Mouse (Mus musculus) testis, adult 2 months (tissue): ENCODE results near the gene Gsta4. TPM values are rescaled to one million over a fixed set of nuclear protein-coding genes. Genes with fewer than 3 reads are reported as not detected.
"Not testable (repeated sequence)": the region's sequence is repeated elsewhere in the genome, so short reads cannot be mapped to it uniquely, and the experiment has no call there.

Experiments
- H3K27ac ChIP-seq: fragments of 200-500 bp; 2 replicates; pipeline ENCODE4 v1.5.1; 2012; ENCODE audit warnings: low read depth, low read length; ENCODE audit not compliant: control insufficient read depth, insufficient read depth
- H3K27me3 ChIP-seq: fragments of 200-500 bp; 2 replicates; pipeline ENCODE4 v1.6.1; 2012; ENCODE audit warnings: mild to moderate bottlenecking, low read length, moderate library complexity; ENCODE audit not compliant: control insufficient read depth, insufficient read depth
- H3K36me3 ChIP-seq: fragments of 200-500 bp; 2 replicates; pipeline ENCODE4 v1.6.1; 2012; ENCODE audit warnings: mild to moderate bottlenecking, low read length; ENCODE audit not compliant: control insufficient read depth, insufficient read depth
- H3K4me1 ChIP-seq: fragments of 200-500 bp; 2 replicates; pipeline ENCODE4 v1.6.1; 2012; ENCODE audit warnings: low read length; ENCODE audit not compliant: control insufficient read depth, insufficient read depth
- H3K4me3 ChIP-seq: fragments of 200-500 bp; 2 replicates; pipeline ENCODE4 v1.5.1; 2012; ENCODE audit warnings: low read depth, mild to moderate bottlenecking, low read length, moderate library complexity, mixed read lengths; ENCODE audit not compliant: control insufficient read depth
- CTCF ChIP-seq: fragments of 200-500 bp; IDR thresholded peaks from 2 replicates; pipeline ENCODE4 v1.5.1; 2012; ENCODE audit warnings: low read depth, mild to moderate bottlenecking, inconsistent platforms, low read length, moderate library complexity; ENCODE audit not compliant: control insufficient read depth, insufficient read depth, insufficient replicate concordance
- POLR2A ChIP-seq: fragments of 200-500 bp; IDR thresholded peaks from 2 replicates; pipeline ENCODE4 v1.6.1; 2012; ENCODE audit warnings: low read depth, mild to moderate bottlenecking, inconsistent platforms, low read length, moderate library complexity; ENCODE audit not compliant: control insufficient read depth
- polyA plus RNA-seq: library from polyadenylated mRNA; depleted of rRNA; stranded (reverse); fragments of >200 nt; gene quantifications from 2 replicates; pipeline ENCODE4 v1.2.3, GENCODE M21; 2012; rRNA removed

Gsta4 gene
- 29.3 and 38.7 TPM in 2 replicates for polyA plus RNA-seq

DNA sequence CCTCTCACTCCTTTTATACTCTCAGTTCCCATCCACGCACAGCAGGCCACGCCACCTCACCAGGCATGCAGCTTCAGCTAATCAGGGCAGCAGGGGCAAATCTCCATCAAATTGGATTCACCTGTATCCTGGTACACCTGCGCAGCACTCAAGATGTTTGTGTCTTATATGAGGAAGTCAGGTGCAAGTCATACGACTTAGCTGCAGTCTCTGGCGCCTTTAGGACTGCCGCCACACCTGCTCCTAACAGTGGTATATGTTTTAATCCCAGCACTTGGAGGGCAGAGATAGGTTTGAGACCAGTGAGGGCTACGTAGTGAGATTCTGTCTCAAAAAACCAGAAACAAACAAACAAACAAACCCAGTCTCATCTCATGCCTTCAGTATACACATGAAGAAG is at the start of gene Gsta4:
Gene Gsta4, plus strand, starts transcription at position 301 of the 400 bp plus-strand sequence.
- H3K27ac ChIP-seq, H3K36me3 ChIP-seq, H3K4me1 ChIP-seq, H3K27me3 ChIP-seq, H3K4me3 ChIP-seq: not testable (repeated sequence)

DNA sequence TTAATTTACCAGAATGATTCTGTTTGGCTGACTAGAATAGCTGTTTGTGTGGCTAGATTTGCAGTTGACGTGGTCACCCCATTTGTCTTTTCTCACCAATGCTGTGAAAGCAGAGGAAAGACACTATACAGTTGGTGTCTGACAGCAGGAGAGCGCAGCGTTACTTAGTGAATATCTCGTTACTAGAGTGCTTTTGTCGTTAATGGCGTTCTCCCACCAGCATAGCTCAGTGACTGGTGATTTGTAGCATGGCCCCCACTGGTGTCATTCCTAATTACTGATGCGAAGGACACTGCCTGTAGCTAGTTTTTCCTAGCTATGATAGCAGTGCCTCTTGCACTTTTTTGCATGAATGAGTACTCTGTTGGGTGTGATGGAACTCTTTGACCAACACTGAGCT is 46.9 kb upstream of the Gsta4 start:
- TF ChIP-seq POLR2A (no peak), CTCF (no peak)
- no peak overlapping the region for H3K27ac ChIP-seq
- no peaks in the 10 kb centered on the region for H3K4me1 ChIP-seq
- H3K4me3 ChIP-seq: no peak overlapping the region
- H3K36me3 ChIP-seq: no peaks in the 10 kb centered on the region
- H3K27me3 ChIP-seq: no peaks in the 10 kb centered on the region

DNA sequence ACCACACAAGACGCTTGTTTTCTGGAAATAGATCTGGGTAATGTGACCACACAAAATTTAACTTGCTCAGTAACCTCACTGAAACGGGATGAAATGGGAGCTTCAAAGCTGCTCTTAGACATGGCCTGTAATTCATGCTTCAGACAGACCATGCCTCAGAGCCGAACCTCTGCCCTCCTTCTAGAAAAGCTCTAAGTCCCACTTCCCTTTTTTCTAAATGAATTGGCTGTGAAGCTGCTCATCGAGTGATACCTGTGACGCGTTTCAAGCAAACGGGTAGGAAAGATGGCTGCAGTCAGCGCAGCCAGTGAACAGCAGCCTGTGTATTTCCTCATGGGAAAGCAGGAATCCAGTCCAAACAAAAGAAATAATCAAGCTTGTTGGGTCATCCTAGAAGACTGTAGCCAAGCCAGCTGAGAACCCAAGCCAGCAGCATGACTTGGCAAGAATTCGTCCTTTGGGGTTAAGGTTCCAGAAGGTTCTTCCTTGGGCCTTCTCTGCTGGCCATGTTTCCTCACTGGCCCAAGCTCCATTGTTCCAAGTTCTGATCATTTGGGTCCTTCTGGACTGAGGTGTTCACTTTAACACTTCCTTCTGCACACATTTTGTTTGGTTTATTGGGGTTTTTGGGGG is 44.4 kb upstream of the Gsta4 start:
- no peak overlapping the region for H3K27ac ChIP-seq
- H3K27me3 ChIP-seq: no peaks in the 10 kb centered on the region
- TF ChIP-seq CTCF (no peak), POLR2A (no peak)
- no peaks in the 10 kb centered on the region for H3K4me1 ChIP-seq
- H3K36me3 ChIP-seq: no peaks in the 10 kb centered on the region; the same call in 1 of the 2 replicates
- H3K4me3 ChIP-seq: no peak overlapping the region

DNA sequence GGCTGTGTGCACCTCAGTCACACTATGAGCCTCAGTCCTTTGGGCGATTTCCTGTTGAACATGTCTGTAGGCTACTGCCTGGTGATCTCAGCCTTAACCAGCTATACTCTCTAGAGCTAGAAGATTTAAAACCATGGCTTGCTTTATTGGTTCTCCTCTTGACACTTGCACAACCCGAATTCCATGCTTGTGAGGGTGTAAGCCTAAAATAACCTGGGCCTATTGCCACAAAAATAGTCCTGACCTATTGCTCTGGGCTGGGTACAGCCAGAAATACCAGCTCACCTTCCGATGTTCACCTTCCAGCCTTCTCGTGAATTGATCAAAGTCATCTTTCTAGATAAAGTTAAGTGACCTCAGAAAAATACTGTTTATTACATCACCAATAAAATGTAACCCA is 43.1 kb upstream of the Gsta4 start:
- H3K27me3 ChIP-seq: no peaks in the 10 kb centered on the region
- no peaks in the 10 kb centered on the region for H3K4me1 ChIP-seq
- no peaks in the 10 kb centered on the region; the same call in 1 of the 2 replicates for H3K36me3 ChIP-seq
- no peak overlapping the region for H3K27ac ChIP-seq
- H3K4me3 ChIP-seq: no peak overlapping the region
- TF ChIP-seq CTCF (no peak), POLR2A (no peak)

DNA sequence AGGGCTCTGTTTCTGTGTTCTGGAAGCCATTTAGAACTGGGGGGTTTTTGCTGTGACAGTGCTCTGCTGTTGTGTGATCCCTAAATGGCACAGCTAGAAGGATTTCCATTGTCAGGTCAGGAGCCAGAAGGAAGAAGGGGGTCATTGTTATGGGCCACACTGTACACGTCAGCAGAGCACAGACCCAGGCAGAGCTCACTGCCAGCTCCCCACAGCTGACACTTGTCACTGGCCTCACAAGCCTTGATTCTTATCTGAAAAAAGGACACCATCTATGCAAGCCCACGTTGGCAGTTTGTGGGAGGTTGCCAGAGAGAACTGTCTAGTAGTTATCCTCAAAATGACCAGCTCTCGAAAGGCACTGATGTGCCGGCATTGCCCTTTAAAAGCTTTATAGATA is 36.5 kb upstream of the Gsta4 start:
- H3K4me3 ChIP-seq: no peak overlapping the region
- no peaks in the 10 kb centered on the region; the same call in 1 of the 2 replicates for H3K36me3 ChIP-seq
- no peak overlapping the region for H3K27ac ChIP-seq
- TF ChIP-seq CTCF (no peak), POLR2A (no peak)
- no peaks in the 10 kb centered on the region for H3K27me3 ChIP-seq
- no peaks in the 10 kb centered on the region for H3K4me1 ChIP-seq

DNA sequence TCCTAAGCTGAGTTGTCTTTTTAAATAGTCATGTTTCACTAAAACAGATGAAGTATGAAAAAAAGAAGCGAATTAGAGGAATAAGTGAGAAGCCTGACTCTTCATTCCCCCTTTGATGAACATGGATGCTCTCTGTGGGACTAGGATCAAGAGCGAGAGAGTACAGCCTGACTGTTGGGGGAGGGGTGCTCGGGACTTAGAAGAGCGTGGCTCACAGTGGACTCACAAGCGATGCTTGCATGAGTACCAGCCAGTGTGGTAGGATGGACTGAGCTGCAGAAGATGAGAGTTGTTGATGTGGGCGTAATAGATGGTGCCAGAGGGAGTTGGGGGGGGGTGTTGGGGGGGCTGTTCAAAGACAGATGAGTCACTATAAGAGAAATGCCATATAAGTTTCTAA is 35.9 kb upstream of the Gsta4 start:
- Histone ChIP-seq H3K27me3 (no peaks in the 10 kb centered on the region), H3K36me3 (no peaks in the 10 kb centered on the region), H3K27ac (no peak overlapping the region), H3K4me1 (no peaks in the 10 kb centered on the region), H3K4me3 (no peak overlapping the region)
- TF ChIP-seq CTCF (no peak), POLR2A (no peak)

DNA sequence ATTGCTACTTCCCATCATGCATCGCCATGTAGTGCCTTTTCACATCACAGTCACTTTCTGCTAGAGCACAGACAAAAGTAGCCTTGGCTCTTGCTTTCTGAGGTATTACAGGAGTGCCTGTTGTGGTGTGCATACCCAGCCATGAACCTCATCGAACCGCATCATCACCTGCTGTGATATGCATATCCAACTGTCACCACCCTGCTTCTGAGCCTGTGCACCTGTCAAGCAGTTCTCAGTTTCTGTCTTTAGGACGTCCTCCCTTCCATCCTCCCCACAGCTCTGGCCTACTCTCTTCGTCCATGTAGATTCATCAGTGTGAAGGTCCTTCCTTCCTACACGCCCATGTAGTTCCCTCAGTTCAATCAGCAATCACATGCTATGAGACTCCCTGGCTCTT is 34.4 kb upstream of the Gsta4 start:
- no peaks in the 10 kb centered on the region for H3K27me3 ChIP-seq
- no peak overlapping the region for H3K4me3 ChIP-seq
- H3K36me3 ChIP-seq: no peaks in the 10 kb centered on the region
- no peaks in the 10 kb centered on the region for H3K4me1 ChIP-seq
- no peak for TF ChIP-seq POLR2A
- no peak for TF ChIP-seq CTCF
- H3K27ac ChIP-seq: no peak overlapping the region

DNA sequence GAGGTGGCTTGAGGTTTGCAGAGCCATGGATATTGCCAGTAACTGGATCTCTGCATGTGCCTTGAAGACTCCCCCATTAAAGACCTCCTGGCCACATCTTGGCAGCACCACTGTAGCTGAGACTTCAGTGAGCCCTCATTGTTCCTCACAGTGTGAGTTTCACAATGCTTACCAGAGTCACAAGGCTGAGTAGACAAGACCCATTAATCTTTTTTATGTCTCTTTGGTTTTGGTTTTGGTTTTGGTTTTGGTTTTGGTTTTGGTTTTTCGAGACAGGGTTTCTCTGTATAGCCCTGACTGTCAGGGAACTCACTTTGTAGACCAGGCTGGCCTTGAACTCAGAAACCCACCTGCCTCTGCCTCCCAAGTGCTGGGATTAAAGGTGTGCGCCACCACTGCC is 32.8 kb upstream of the Gsta4 start:
- H3K27me3 ChIP-seq, H3K27ac ChIP-seq, H3K4me1 ChIP-seq, H3K4me3 ChIP-seq, H3K36me3 ChIP-seq: not testable (repeated sequence)
